ENCODE assay signal across 25 mouse cellular contexts in the genomic region with DNA sequence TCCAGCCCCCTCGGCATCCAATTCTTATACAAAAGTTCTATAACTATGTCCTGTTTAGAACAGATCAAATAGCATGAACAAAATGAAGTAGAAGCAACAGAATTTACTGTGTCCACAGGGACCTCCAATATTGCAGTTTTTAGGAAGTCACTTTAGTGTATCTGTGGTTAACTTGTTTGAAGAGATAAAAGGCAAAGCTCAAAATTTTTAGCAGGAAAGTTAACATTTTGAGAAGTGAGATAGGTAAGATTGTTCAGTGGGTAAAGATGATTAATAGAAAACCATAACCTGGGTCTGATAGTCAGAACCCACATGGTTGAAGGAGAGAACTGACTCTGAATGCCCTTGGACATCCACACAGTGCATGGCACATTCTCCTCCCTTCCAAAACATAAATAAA. TPM values are rescaled to one million over a fixed set of nuclear protein-coding genes. Genes with fewer than 3 reads are reported as not detected.
A peak's percentile ranks its signal among the peaks of the same experiment; 100 is the strongest.
DNase-seq lines count a peak whose midpoint lies in the region; ATAC-seq and TF ChIP-seq lines count a peak whose summit lies in the region.
"Had no signal": no experiment of that assay in that cellular context is flagged by ENCODE, and none has a peak within 500 bp of the region (broad histone marks: within the 10 kb centered on the region; RNA-seq: fewer than 3 reads in every experiment).

No protein-coding gene starts in this region.

- TF ChIP-seq RAD21 in MEL (IDR thresholded peaks at IDR 0.05; ENCODE audit: low read depth, low read length): no peak

- TF ChIP-seq CTCF in G1E (IDR thresholded peaks at IDR 0.05; ENCODE audit: low read depth, low read length) (no peak), MEL (IDR thresholded peaks at IDR 0.05 in 2 of 3, conservative IDR thresholded peaks at IDR 0.05 in 1 of 3; ENCODE audit: control insufficient read depth in 1 of 3, insufficient read depth in 1 of 3, low read depth in 2 of 3, low read length in 3 of 3, poor library complexity in 1 of 3, severe bottlenecking in 1 of 3) (no peak)

- WGBS in heart, embryonic 12.5 days: 83% methylated on average over 1 of the region's 1 CpGs

- no peak overlapping the region; the same call in 1 of the 2 replicates for H3K9ac ChIP-seq in MEL (ENCODE audit: control insufficient read depth, low read depth, low read length, poor library complexity, severe bottlenecking)
- H3K9ac ChIP-seq in heart, embryonic 12.5 days: no peak overlapping the region

- ATAC-seq in G1E (ENCODE audit: extremely low read depth, insufficient number of reproducible peaks, low FRiP score, poor library complexity, severe bottlenecking): peak; percentile 75
- no peak for ATAC-seq in heart, embryonic 12.5 days (ENCODE audit: insufficient number of reproducible peaks, low FRiP score)
- ATAC-seq: activated CD4-positive, CD25-positive, alpha-beta regulatory T cell, adult 4 months; CD4-positive, CD25-positive, alpha-beta regulatory T cell, adult 4 months; Patski had no signal

- peaks cover 6% of the 10 kb centered on the region for H3K36me3 ChIP-seq in G1E (replicated peaks)
- peaks cover 0 to 19% of the 10 kb centered on the region in 2 experiments; a peak in 2 of 4 replicates for H3K36me3 ChIP-seq in MEL (ENCODE audit: control insufficient read depth in 1 of 2, insufficient read depth in 2 of 2, low read length in 2 of 2)
- no peaks in the 10 kb centered on the region for H3K36me3 ChIP-seq in heart, embryonic 12.5 days

- H3K27me3 ChIP-seq in G1E (ENCODE audit: insufficient read depth, low read length): no peaks in the 10 kb centered on the region
- H3K27me3 ChIP-seq in MEL (ENCODE audit: control insufficient read depth in 1 of 2, insufficient read depth in 2 of 2, low read length in 2 of 2): no peaks in the 10 kb centered on the region
- H3K27me3 ChIP-seq in heart, embryonic 12.5 days (replicated peaks): no peaks in the 10 kb centered on the region
- H3K27me3 ChIP-seq: CH12.LX, Patski had no signal

- H3K9me3 ChIP-seq in G1E (replicated peaks) (no peaks in the 10 kb centered on the region), MEL (replicated peaks; ENCODE audit: insufficient read depth, low read length) (no peaks in the 10 kb centered on the region)
- no peaks in the 10 kb centered on the region for H3K9me3 ChIP-seq in heart, embryonic 12.5 days (replicated peaks)

- H3K4me3 ChIP-seq in G1E (ENCODE audit: low read depth, low read length) (no peak overlapping the region), MEL (ENCODE audit: control insufficient read depth in 1 of 2, insufficient read depth in 1 of 2, low read depth in 2 of 2, low read length in 2 of 2) (no peak overlapping the region)
- H3K4me3 ChIP-seq in heart, embryonic 12.5 days: no peak overlapping the region

- no peaks in the 10 kb centered on the region; the same call in 1 of the 2 replicates for H3K79me2 ChIP-seq in MEL (ENCODE audit: control insufficient read depth, insufficient read depth, low read length, poor library complexity)

- no peak for TF ChIP-seq POLR2A in MEL (IDR thresholded peaks at IDR 0.05; ENCODE audit: control insufficient read depth in 1 of 2, insufficient read depth in 1 of 2, low read depth in 1 of 2, low read length in 2 of 2, poor library complexity in 1 of 2)

- peak overlapping the region; percentile 57 for H3K27ac ChIP-seq in MEL (ENCODE audit: control insufficient read depth, low read depth, low read length)
- H3K27ac ChIP-seq in heart, embryonic 12.5 days (ENCODE audit: poor library complexity, severe bottlenecking): no peak overlapping the region

- H3K4me1 ChIP-seq in G1E (ENCODE audit: insufficient read depth, low read depth, low read length) (peaks cover 21% of the 10 kb centered on the region), MEL (ENCODE audit: control insufficient read depth in 1 of 2, insufficient read depth in 2 of 2, low read length in 2 of 2) (peaks cover 5 to 12% of the 10 kb centered on the region in 2 experiments)
- H3K4me1 ChIP-seq in heart, embryonic 12.5 days (replicated peaks): no peaks in the 10 kb centered on the region

- TF ChIP-seq EP300 in MEL (IDR thresholded peaks at IDR 0.05; ENCODE audit: low read depth in 1 of 2, low read length in 2 of 2): peak; percentile 92 to 98

- no peak overlapping the region for H3K4me2 ChIP-seq in heart, embryonic 12.5 days

- DNase-seq in 416B (ENCODE audit: low read depth): peak; percentile 38
- peak; percentile 4 for DNase-seq in G1E (ENCODE audit: low spot score)
- DNase-seq in MEL (ENCODE audit: low read depth, low spot score): peak; percentile 72
- DNase-seq in MEL-GATA-1-ER (ENCODE audit: extremely low read depth, low read depth): peak; percentile 56
- no peak for DNase-seq in frontal cortex, postnatal 36 days (ENCODE audit: low spot score in 2 of 2)
- DNase-seq in urinary bladder, postnatal 14 days (ENCODE audit: low spot score): no peak
- no peak for DNase-seq in gastrocnemius, adult 18-20 months (ENCODE audit: low spot score)
- DNase-seq: adrenal gland, adult 2 months; adrenal gland, adult 8-10 months; adrenal gland, postnatal 10 days; adrenal gland, postnatal 14 days; adrenal gland, postnatal 25 days; adrenal gland, postnatal 36 days; B cell, adult 2 months; cerebellum, adult 11 months; cerebellum, adult 11-12 months; cerebellum, adult 18-20 months; cerebellum, adult 2 months; cerebellum, adult 8-10 months; cerebellum, adult 9-10 months had no signal

TF ChIP-seq in MEL, 35 proteins besides CTCF, POLR2A, EP300 and RAD21:
- no peak for TF ChIP-seq TBP (IDR thresholded peaks at IDR 0.05; ENCODE audit: low read depth, low read length)
- TF ChIP-seq GATA1 (IDR thresholded peaks at IDR 0.05; ENCODE audit: low read depth, low read length): peak; percentile 96
- TF ChIP-seq USF1 (IDR thresholded peaks at IDR 0.05; ENCODE audit: low read depth, low read length): no peak
- TF ChIP-seq ZC3H11A (IDR thresholded peaks at IDR 0.05; ENCODE audit: low read depth, low read length): no peak
- TF ChIP-seq SIN3A (IDR thresholded peaks at IDR 0.05; ENCODE audit: low read length): peak; percentile 62; the same call in 1 of the 2 replicates
- TF ChIP-seq BHLHE40 (IDR thresholded peaks at IDR 0.05; ENCODE audit: borderline replicate concordance, low read depth, low read length): no peak
- TF ChIP-seq MYC (IDR thresholded peaks at IDR 0.05; ENCODE audit: low read depth, low read length): peak; percentile 82; the same call in 1 of the 2 replicates
- TF ChIP-seq ETS1 (IDR thresholded peaks at IDR 0.05; ENCODE audit: low read depth, low read length): peak; percentile 70; the same call in 1 of the 2 replicates
- TF ChIP-seq TCF12 (IDR thresholded peaks at IDR 0.05; ENCODE audit: low read depth, low read length): peak; percentile 93
- no peak for TF ChIP-seq ZMIZ1 (IDR thresholded peaks at IDR 0.05; ENCODE audit: low read depth, low read length)
- TF ChIP-seq MAZ (IDR thresholded peaks at IDR 0.05; ENCODE audit: low read depth, low read length): no peak
- no peak; the same call in 1 of the 2 replicates for TF ChIP-seq TAL1 (IDR thresholded peaks at IDR 0.05; ENCODE audit: low read length)
- TF ChIP-seq MXI1 (IDR thresholded peaks at IDR 0.05; ENCODE audit: low read depth, low read length): no peak
- peak; percentile 98 for TF ChIP-seq RCOR1 (IDR thresholded peaks at IDR 0.05; ENCODE audit: low read depth, low read length)
- 0 out of 2 replicates have a peak, but pooled peaks have one; percentile 11 for TF ChIP-seq MYB (IDR thresholded peaks at IDR 0.05; ENCODE audit: low read depth, low read length)

RNA-seq across cellular contexts. Expression of a gene that starts 32.8 kb away (rescaled TPM):
- total RNA-seq in G1E (2014; fragmentation: Nextera tagmentation) (31.5 and 32.5 TPM in 2 replicates), G1E (2017) (41.8 and 44.3 TPM in 2 replicates), MEL (2012; rRNA removed) (17.3 and 17.9 TPM in 2 replicates)
- polyA plus RNA-seq in G1E (2012) (9.2 and 11.6 TPM in 2 replicates), MEL (2012; ENCODE audit: insufficient read depth in 1 of 2, insufficient read length in 2 of 2, low read depth in 1 of 2, low replicate concordance in 2 of 2, missing spikeins in 1 of 2) (10 to 100 TPM in 1 of 2 experiments, not detected in 1; 16.9 TPM)
- 17.0 and 18.2 TPM in 2 replicates for polyA plus RNA-seq in heart, embryonic 12.5 days (2016; fragmentation: Nextera tagmentation; extraction: Ambion mirVana)
- total RNA-seq in gastrocnemius, adult 18-20 months (2021): 10 to 100 TPM; 12.2 to 13.4 TPM

Comparison
In these comparisons a context has a peak if more than half of its experiments do, and no peak if none do; other contexts are left out.
1. DNase-seq: peak in 416B (single experiment), G1E (single experiment), MEL (single experiment) and MEL-GATA-1-ER (single experiment); none in frontal cortex, postnatal 36 days (0 of 2), urinary bladder, postnatal 14 days (single experiment) and gastrocnemius, adult 18-20 months (single experiment).